Mouse (Mus musculus) forebrain, embryonic 14.5 days (tissue): ENCODE results near the gene Txnl4b. TPM values are rescaled to one million over a fixed set of nuclear protein-coding genes. Genes with fewer than 3 reads are reported as not detected.

Experiments
- ATAC-seq: fragments of 200-750 bp; cut with Nextera tagmentation; 2 replicates; pipeline ENCODE4 v1.8.0; 2017; ENCODE audit warnings: mild to moderate bottlenecking, moderate library complexity
- DNase-seq: peaks from one replicate; pipeline ENCODE4 v3.0.0-alpha.2; 2015; ENCODE audit warnings: low spot score
- H3K27ac ChIP-seq: fragments of 300-500 bp; sonication (generic); 2 replicates; pipeline ENCODE4 v1.5.1; 2014; ENCODE audit warnings: low read depth, mild to moderate bottlenecking, control low read depth, low read length, moderate library complexity
- H3K27me3 ChIP-seq: fragments of 300-500 bp; sonication (generic); replicated peaks from 2 replicates; pipeline ENCODE4 v1.6.1; 2014; ENCODE audit warnings: low read length, control low read depth, mixed read lengths; ENCODE audit not compliant: control insufficient read depth, insufficient read depth
- H3K36me3 ChIP-seq: fragments of 300-500 bp; sonication (generic); 2 replicates; pipeline ENCODE4 v1.6.1; 2014; ENCODE audit warnings: low read length, control low read depth; ENCODE audit not compliant: control insufficient read depth, insufficient read depth
- H3K4me1 ChIP-seq: fragments of 300-500 bp; sonication (generic); 2 replicates; pipeline ENCODE4 v1.6.1; 2014; ENCODE audit warnings: antibody characterized with exemption, low read length, control low read depth; ENCODE audit not compliant: control insufficient read depth, insufficient read depth
- H3K4me2 ChIP-seq: fragments of 300-500 bp; sonication (generic); 2 replicates; pipeline ENCODE4 v1.6.1; 2014; ENCODE audit warnings: mild to moderate bottlenecking, control low read depth, low read length
- H3K4me3 ChIP-seq: fragments of 300-500 bp; sonication (generic); 2 replicates; pipeline ENCODE4 v1.5.1; 2014; ENCODE audit warnings: low read depth, low read length, control low read depth
- H3K9ac ChIP-seq: fragments of 300-500 bp; sonication (generic); 2 replicates; pipeline ENCODE4 v1.6.1; 2014; ENCODE audit warnings: mild to moderate bottlenecking, low read length, control low read depth, moderate library complexity
- H3K9me3 ChIP-seq: fragments of 300-500 bp; sonication (generic); replicated peaks from 2 replicates; pipeline ENCODE4 v1.6.1; 2016; ENCODE audit warnings: low read length, control low read depth, mixed read lengths; ENCODE audit not compliant: control insufficient read depth
- WGBS: fragments of 180-500 bp; shearing (Covaris S2); extraction: QIAGEN DNeasy Blood & Tissue Kit; methylation state at CpG from one replicate; pipeline ENCODE4 v1.1.7; 2014; 5-methylcytosine and 5-hydroxymethylcytosine counted together
- polyA plus RNA-seq: library from polyadenylated mRNA; unstranded; fragments of >200 nt; fragmentation: Nextera tagmentation; extraction: Ambion mirVana; gene quantifications from 2 replicates; pipeline ENCODE4 v1.2.1, GENCODE M21; 2014

The Txnl4b gene
- polyA plus RNA-seq, 1 experiment from 2014 or later = 33.4 TPM

DNA sequence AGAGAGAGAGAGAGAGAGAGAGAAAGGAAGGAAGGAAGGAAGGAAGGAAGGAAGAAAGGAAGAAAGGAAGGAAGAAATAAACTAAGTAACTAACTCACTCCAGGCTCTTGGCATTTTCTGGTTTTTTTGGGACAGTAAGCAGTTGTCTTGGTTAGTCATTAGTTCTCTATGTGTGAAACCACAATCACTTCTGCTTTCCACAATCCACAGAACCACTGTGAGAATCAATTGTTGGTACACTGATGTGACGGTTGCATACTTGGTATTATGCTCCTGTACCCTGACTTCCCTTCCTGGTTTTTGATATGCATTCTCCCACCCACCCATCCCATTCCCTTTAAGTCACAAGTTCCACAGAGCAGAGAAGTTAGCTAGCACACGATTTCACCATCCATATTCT lies 1.8 kb upstream of the Txnl4b start:
- Histone ChIP-seq H3K36me3 (peaks cover 41% of the 10 kb centered on the region), H3K4me2 (no peak overlapping the region; the same call in 1 of the 2 replicates), H3K9ac (no peak overlapping the region), H3K27ac (no peak overlapping the region), H3K4me3 (no peak overlapping the region), H3K4me1 (peaks cover 11% of the 10 kb centered on the region), H3K27me3 (no peaks in the 10 kb centered on the region), H3K9me3 (no peaks in the 10 kb centered on the region)
- 81% methylated on average over 2 of the region's 2 CpGs for WGBS
- ATAC-seq (no peak), DNase-seq (no peak)

DNA sequence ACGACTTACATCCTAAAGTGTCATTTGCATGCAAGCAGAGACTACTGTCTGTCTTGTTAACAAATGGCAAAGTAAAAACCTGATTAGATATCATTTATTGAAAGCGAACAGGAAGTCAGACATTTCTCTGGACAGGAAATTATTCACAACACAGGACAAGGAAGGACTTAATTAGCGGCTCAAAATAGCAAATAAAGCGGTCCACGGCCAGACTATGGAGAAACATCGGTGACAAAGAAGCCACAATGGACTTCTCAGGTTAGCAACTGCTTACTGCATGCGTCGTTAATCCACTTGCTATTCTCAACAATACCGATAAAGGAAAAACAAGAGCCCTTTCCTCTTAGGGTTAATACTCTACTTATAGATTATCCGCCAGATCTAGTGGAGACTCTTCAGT lies 926 bp upstream of the Txnl4b start:
- no peak for ATAC-seq
- 8% methylated on average over 10 of the region's 10 CpGs for WGBS
- Histone ChIP-seq H3K9me3 (no peaks in the 10 kb centered on the region), H3K27me3 (no peaks in the 10 kb centered on the region), H3K4me1 (peaks cover 11% of the 10 kb centered on the region), H3K4me3 (peak overlapping the region; percentile 93), H3K9ac (peak overlapping the region; percentile 94), H3K36me3 (peaks cover 36% of the 10 kb centered on the region), H3K4me2 (peak overlapping the region; percentile 93), H3K27ac (peak overlapping the region; percentile 92)
- DNase-seq = no peak

DNA sequence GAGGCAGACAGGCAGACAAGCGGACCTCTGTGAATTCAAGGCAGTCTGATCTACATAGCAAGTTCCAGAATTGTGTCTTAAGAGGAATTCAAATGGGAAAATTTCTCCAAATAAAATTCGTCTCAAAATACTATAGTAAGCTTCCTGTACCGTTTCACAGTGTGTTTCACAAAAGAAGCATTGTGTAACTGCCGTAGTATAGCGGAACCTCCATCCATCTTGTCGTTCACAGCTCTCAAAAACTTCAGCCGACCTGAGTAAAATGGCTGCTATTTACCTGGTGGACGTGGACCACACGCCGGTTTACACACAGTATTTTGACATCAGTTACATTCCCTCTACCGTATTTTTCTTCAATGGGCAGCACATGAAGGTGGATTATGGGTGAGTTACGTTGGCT lies 5.4 kb downstream of the Txnl4b start:
- Histone ChIP-seq H3K4me3 (no peak overlapping the region), H3K4me1 (peaks cover 5% of the 10 kb centered on the region; the same call in 1 of the 2 replicates), H3K27ac (no peak overlapping the region), H3K36me3 (peaks cover 11% of the 10 kb centered on the region; the same call in 1 of the 2 replicates), H3K27me3 (no peaks in the 10 kb centered on the region), H3K9ac (no peak overlapping the region), H3K9me3 (no peaks in the 10 kb centered on the region), H3K4me2 (no peak overlapping the region)
- no peak for ATAC-seq
- WGBS = 92% methylated on average over 12 of the region's 12 CpGs
- no peak for DNase-seq

DNA sequence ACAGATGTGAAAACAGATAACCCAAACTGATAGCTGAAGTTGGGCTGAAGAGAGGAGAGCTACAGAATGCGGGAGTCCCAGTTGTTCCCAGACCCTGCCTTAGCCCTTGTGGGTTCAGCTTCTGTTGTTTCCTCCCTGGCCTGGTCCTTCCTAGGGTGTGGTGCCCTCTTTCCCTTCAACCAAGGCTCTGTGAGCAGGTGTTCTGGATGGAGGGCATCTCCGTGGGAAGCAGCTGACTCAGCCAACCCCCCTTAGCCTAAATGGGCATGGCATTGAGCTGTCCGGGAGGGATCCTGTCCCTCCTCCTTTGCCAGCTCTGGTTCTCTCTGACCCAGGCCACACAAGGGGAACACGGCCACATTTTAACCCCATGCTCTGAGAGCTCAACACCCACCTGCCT lies 10.6 kb downstream of the Txnl4b start:
- 77% methylated on average over 4 of the region's 4 CpGs for WGBS
- Histone ChIP-seq H3K4me3 (no peak overlapping the region), H3K4me1 (no peaks in the 10 kb centered on the region), H3K27me3 (no peaks in the 10 kb centered on the region), H3K36me3 (no peaks in the 10 kb centered on the region), H3K4me2 (no peak overlapping the region), H3K9me3 (no peaks in the 10 kb centered on the region), H3K9ac (no peak overlapping the region), H3K27ac (no peak overlapping the region)
- DNase-seq (no peak), ATAC-seq (no peak)

DNA sequence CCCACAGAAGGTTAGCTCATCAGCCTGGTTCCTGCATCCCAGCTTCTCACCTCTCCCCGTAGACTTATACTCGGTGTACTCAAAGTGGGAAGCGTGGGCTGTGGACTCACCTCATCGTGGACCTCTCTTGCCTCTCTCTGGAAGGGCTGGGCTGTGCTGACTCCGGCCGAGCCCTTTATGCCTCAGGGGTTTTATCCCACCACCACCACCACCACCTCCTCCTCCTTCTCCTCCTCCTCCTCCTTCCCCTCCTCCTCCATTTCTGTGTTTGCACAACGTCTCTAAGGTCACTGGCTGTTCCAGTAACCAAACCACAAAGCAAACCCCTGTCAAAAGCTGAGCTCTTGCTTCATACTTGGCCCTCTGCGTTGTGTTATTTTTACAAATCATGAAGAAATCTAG lies 13.2 kb downstream of the Txnl4b start, which contains the start of gene Hp:
Hp (minus strand) TSS at position 273 of the 402 bp plus-strand sequence.
- ATAC-seq = no peak
- H3K27ac ChIP-seq = no peak within 1 kb of the TSS
- H3K9ac ChIP-seq = no peak within 1 kb of the TSS
- no peak within 1 kb of the TSS for H3K4me3 ChIP-seq
- no peak for DNase-seq
- H3K4me1 ChIP-seq = no peaks in the 10 kb centered on the region
- 73% methylated on average over 8 of the region's 8 CpGs for WGBS
- H3K9me3 ChIP-seq = no peaks in the 10 kb centered on the region
- no peaks in the 10 kb centered on the region for H3K36me3 ChIP-seq
- no peaks in the 10 kb centered on the region for H3K27me3 ChIP-seq
- no peak within 1 kb of the TSS for H3K4me2 ChIP-seq

DNA sequence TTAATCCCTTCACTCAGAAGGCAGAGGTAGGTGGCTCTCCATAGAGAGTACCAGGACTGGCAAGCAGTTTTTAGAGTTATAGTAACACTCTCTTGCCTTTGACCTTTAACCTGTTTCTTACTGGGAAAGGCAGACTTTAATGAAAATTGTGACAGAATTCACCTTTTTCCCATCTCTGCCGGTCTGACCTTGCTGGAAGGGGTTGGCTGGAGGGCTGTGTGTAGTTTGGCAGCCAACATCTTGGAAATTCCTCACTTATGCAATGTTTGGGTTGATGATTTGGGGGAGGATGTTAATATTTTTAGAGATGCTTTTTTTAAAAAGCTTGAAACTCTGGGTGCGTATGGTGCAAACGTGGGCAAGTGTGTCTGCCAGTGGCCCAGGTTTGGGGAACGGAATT lies 18.6 kb downstream of the Txnl4b start:
- no peaks in the 10 kb centered on the region for H3K36me3 ChIP-seq
- no peaks in the 10 kb centered on the region for H3K27me3 ChIP-seq
- H3K9me3 ChIP-seq = no peaks in the 10 kb centered on the region
- H3K9ac ChIP-seq = no peak overlapping the region
- WGBS = 90% methylated on average over 4 of the region's 4 CpGs
- ATAC-seq = no peak
- no peaks in the 10 kb centered on the region for H3K4me1 ChIP-seq
- no peak for DNase-seq
- no peak overlapping the region for H3K4me3 ChIP-seq
- H3K4me2 ChIP-seq = no peak overlapping the region
- H3K27ac ChIP-seq = no peak overlapping the region

DNA sequence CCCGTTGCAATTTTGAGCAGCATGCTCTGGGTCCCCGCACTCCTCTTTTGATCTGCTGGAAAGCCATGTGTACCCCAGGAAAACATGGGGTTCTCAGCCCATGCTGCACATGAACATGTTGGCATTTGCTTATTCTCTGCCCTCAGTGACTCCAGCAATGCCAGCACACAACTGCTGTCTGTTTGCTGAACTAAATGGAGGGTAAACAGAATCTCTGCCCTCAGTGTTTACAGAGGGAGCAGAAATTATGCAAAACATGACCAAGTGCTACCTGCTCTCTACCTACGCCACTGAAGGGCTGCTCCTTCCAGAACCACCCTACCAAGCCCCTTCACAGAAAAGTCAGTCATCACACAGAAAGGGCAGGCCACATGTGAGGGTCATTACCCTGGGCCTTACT lies 19.1 kb downstream of the Txnl4b start:
- DNase-seq = no peak
- WGBS = 89% methylated on average over 3 of the region's 3 CpGs
- no peaks in the 10 kb centered on the region for H3K4me1 ChIP-seq
- H3K27ac ChIP-seq = no peak overlapping the region
- H3K4me2 ChIP-seq = no peak overlapping the region
- no peak overlapping the region for H3K4me3 ChIP-seq
- H3K9me3 ChIP-seq = no peaks in the 10 kb centered on the region
- H3K27me3 ChIP-seq = no peaks in the 10 kb centered on the region
- no peak for ATAC-seq
- no peak overlapping the region for H3K9ac ChIP-seq
- no peaks in the 10 kb centered on the region for H3K36me3 ChIP-seq

DNA sequence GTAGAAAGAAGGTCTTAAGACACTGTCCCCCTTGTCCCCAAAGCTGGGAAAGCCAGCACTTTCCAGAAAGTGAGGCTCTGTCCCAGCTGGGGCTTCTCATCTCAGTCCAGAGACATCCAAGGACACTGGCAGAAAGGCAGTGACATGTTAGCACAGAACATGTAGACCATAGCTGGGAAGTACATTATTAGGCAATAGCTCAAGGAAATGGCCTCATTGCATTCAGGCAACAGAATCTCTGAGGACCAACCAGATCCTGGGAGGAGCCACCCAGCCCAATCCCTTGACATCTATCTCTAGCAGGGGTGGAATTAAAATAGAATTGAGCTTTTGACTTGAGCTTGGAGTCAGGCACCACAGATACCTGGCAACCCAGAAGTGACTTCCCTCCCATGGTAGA lies 20.0 kb downstream of the Txnl4b start:
- no peak for DNase-seq

DNA sequence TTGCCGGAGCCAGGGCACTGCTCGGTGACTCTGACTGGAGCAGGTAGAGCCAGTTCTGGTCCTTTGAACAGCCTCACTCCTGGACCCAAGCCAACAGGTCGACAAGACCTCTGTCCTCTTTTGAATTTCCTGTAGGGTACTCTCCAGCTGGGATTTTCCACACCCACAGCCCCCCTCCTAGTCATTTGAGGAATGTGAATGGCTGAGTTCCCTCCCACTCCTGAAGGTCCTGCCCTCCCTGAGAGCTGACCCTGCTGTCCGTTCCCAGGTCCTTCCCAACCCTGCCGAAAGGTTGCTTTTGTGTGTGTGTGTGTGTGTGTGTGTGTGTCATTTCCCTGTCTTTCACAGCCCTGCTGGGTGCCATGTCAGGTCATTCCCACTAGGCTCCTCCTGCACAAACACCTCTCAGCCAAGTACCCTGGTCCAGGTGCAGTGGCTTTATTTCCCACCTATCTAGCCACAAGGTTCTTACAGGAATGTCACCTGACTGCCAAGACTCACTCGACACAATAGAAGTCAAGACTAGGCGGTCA lies 21.3 kb downstream of the Txnl4b start:
- 71% methylated on average over 7 of the region's 7 CpGs for WGBS
- H3K4me2 ChIP-seq = no peak overlapping the region

More for the DNA sequence above, 20.0 kb downstream of the Txnl4b start:
- Histone ChIP-seq H3K9me3 (no peaks in the 10 kb centered on the region), H3K4me1 (no peaks in the 10 kb centered on the region), H3K36me3 (no peaks in the 10 kb centered on the region), H3K4me2 (no peak overlapping the region), H3K27ac (no peak overlapping the region), H3K27me3 (no peaks in the 10 kb centered on the region), H3K4me3 (no peak overlapping the region), H3K9ac (no peak overlapping the region)
- ATAC-seq = no peak

More for the DNA sequence above, 21.3 kb downstream of the Txnl4b start:
- ATAC-seq = no peak
- no peak for DNase-seq
- H3K4me1 ChIP-seq = no peaks in the 10 kb centered on the region
- H3K9me3 ChIP-seq = no peaks in the 10 kb centered on the region
- H3K9ac ChIP-seq = no peak overlapping the region
- H3K36me3 ChIP-seq = peaks cover 6% of the 10 kb centered on the region; the same call in 1 of the 2 replicates
- H3K27ac ChIP-seq = no peak overlapping the region
- H3K4me3 ChIP-seq = no peak overlapping the region
- no peaks in the 10 kb centered on the region for H3K27me3 ChIP-seq
